Mouse (Mus musculus): ENCODE measurements around the gene Rgs16.
"Not testable (repeated sequence)": the region's sequence is repeated elsewhere in the genome, so short reads cannot be mapped to it uniquely, and the experiment has no call there.

Rgs16 gene

GRCm38 (mm10) chr1:153751763-153752301, 11.7 kb downstream of the Rgs16 start:
- DNase-seq = peak; percentile 12

- DNase-seq = no peak
These were observed 12.4 kb downstream of the Rgs16 start for GRCm38 (mm10) chr1:153752521-153752920.

GRCm38 (mm10) chr1:153753725-153754464, 13.7 kb downstream of the Rgs16 start:
- DNase-seq = no peak

GRCm38 (mm10) chr1:153764136-153764535, 24.0 kb downstream of the Rgs16 start:
- DNase-seq = no peak

GRCm38 (mm10) chr1:153766298-153766697, 26.1 kb downstream of the Rgs16 start:
- no peak for DNase-seq

- no peak for DNase-seq
These were observed 27.1 kb downstream of the Rgs16 start for GRCm38 (mm10) chr1:153767281-153767680.

GRCm38 (mm10) chr1:153768465-153768864, 28.3 kb downstream of the Rgs16 start:
- DNase-seq = no peak

GRCm38 (mm10) chr1:153769571-153769970, 29.4 kb downstream of the Rgs16 start:
- not testable (repeated sequence) for DNase-seq

GRCm38 (mm10) chr1:153769998-153770775, 30.0 kb downstream of the Rgs16 start:
- DNase-seq = no peak

- DNase-seq = no peak
These were observed 30.6 kb downstream of the Rgs16 start for GRCm38 (mm10) chr1:153770776-153771167.

- DNase-seq = no peak
These were observed 35.0 kb downstream of the Rgs16 start for GRCm38 (mm10) chr1:153775174-153775573.

- DNase-seq = no peak
These were observed 36.1 kb downstream of the Rgs16 start for GRCm38 (mm10) chr1:153776257-153776656.

GRCm38 (mm10) chr1:153778205-153778604, 38.1 kb downstream of the Rgs16 start:
- DNase-seq = no peak

- DNase-seq = no peak
These were observed 43.2 kb downstream of the Rgs16 start for GRCm38 (mm10) chr1:153783339-153783738.

GRCm38 (mm10) chr1:153785608-153786007, 45.5 kb downstream of the Rgs16 start:
- DNase-seq = no peak

GRCm38 (mm10) chr1:153790708-153791107, 50.6 kb downstream of the Rgs16 start:
- DNase-seq = no peak

GRCm38 (mm10) chr1:153794241-153794640, 54.1 kb downstream of the Rgs16 start:
- no peak for DNase-seq

Data from kidney, adult 11 months (tissue).